Mouse (Mus musculus): ENCODE results near the gene Mcl1. TPM values are rescaled to one million over a fixed set of nuclear protein-coding genes. Genes with fewer than 3 reads are reported as not detected.
"Not testable (repeated sequence)": the region's sequence is repeated elsewhere in the genome, so short reads cannot be mapped to it uniquely, and the experiment has no call there.

Gene Mcl1
- polyA plus RNA-seq, 1 experiment from 2014 or later = 51.8 TPM

GRCm38 (mm10) chr3:95669309-95669665 is 10.7 kb downstream of the Mcl1 start:
- H3K9ac ChIP-seq = no peak overlapping the region
- H3K4me3 ChIP-seq (replicated peaks) = no peak overlapping the region
- peaks cover 52% of the 10 kb centered on the region for H3K4me1 ChIP-seq
- no peaks in the 10 kb centered on the region for H3K27me3 ChIP-seq
- H3K9me3 ChIP-seq (replicated peaks) = no peaks in the 10 kb centered on the region
- H3K27ac ChIP-seq (replicated peaks) = no peak overlapping the region
- H3K36me3 ChIP-seq = peaks cover 31% of the 10 kb centered on the region
- no peak overlapping the region for H3K4me2 ChIP-seq (replicated peaks)
- WGBS = 82% methylated on average over 3 of the region's 3 CpGs
- no peak for ATAC-seq (ENCODE audit: insufficient number of reproducible peaks, low FRiP score, low TSS enrichment, low read depth)

GRCm38 (mm10) chr3:95670419-95670818 is 11.8 kb downstream of the Mcl1 start:
- not testable (repeated sequence) for H3K27ac ChIP-seq (replicated peaks); H3K9me3 ChIP-seq (replicated peaks); H3K4me3 ChIP-seq (replicated peaks); H3K27me3 ChIP-seq; ATAC-seq (ENCODE audit: insufficient number of reproducible peaks, low FRiP score, low TSS enrichment, low read depth); H3K9ac ChIP-seq; H3K4me2 ChIP-seq (replicated peaks)
- WGBS = 96% methylated on average over 3 of the region's 3 CpGs
- H3K36me3 ChIP-seq = peaks cover 20% of the 10 kb centered on the region; the same call in 1 of the 2 replicates
- H3K4me1 ChIP-seq = peaks cover 60% of the 10 kb centered on the region

DNA sequence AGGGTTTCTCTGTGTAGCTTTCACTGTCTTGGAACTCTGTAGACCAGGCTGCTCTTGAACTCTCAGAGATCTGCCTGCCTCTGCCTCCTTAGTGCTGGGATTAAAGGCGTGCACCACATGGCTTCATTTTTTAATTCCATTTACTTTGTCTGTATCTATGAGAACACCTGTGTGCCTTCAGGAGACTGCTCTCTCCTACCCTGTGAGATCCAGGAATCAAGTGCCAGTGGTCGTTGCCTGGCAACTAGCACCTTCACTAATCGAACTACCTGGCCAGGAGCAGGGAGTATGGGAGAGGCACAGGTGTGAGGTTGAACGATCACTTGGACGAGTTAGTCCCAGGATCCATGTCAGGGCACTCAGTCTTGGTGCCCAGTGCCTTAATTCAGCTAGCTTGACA is 12.6 kb downstream of the Mcl1 start:
- no peak overlapping the region for H3K27ac ChIP-seq (replicated peaks)
- H3K36me3 ChIP-seq = peaks cover 16% of the 10 kb centered on the region; the same call in 1 of the 2 replicates
- no peak for ATAC-seq (ENCODE audit: insufficient number of reproducible peaks, low FRiP score, low TSS enrichment, low read depth)
- no peak overlapping the region for H3K9ac ChIP-seq
- 82% methylated on average over 5 of the region's 5 CpGs for WGBS
- no peaks in the 10 kb centered on the region for H3K9me3 ChIP-seq (replicated peaks)
- H3K4me3 ChIP-seq (replicated peaks) = no peak overlapping the region
- peaks cover 64% of the 10 kb centered on the region for H3K4me1 ChIP-seq
- H3K4me2 ChIP-seq (replicated peaks) = no peak overlapping the region
- H3K27me3 ChIP-seq = no peaks in the 10 kb centered on the region

DNA sequence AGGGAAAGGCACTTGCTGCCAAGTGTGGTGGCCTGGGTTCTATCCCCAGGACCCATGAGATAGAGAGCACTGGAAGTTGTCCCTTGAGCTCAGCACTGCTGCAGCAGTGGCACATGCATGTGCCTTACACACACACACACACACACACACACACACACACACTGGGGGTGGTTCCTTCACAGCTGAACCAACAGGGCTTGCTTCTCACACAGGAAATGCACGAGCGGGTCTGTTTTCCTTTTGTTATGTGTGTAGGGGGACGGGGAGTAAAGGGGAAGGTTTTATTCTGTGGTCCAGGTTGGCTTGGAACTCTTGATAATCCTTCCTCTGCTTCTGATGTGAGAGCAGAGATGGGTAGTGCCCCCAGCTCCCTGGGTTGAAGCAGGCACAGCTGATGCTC is 13.9 kb downstream of the Mcl1 start:
- Histone ChIP-seq H3K36me3 (peaks cover 16% of the 10 kb centered on the region; the same call in 1 of the 2 replicates), H3K4me3 (replicated peaks) (no peak overlapping the region), H3K27ac (replicated peaks) (peak overlapping the region; percentile 95), H3K4me2 (replicated peaks) (no peak overlapping the region), H3K27me3 (no peaks in the 10 kb centered on the region), H3K4me1 (peaks cover 65% of the 10 kb centered on the region), H3K9me3 (replicated peaks) (no peaks in the 10 kb centered on the region), H3K9ac (no peak overlapping the region)
- WGBS = 29% methylated on average over 3 of the region's 3 CpGs
- no peak for ATAC-seq (ENCODE audit: insufficient number of reproducible peaks, low FRiP score, low TSS enrichment, low read depth)

GRCm38 (mm10) chr3:95672861-95673706 is 14.5 kb downstream of the Mcl1 start:
- H3K9ac ChIP-seq = no peak overlapping the region
- no peak for ATAC-seq (ENCODE audit: insufficient number of reproducible peaks, low FRiP score, low TSS enrichment, low read depth)
- peak overlapping the region; percentile 95 for H3K27ac ChIP-seq (replicated peaks)
- H3K9me3 ChIP-seq (replicated peaks) = no peaks in the 10 kb centered on the region
- no peaks in the 10 kb centered on the region for H3K27me3 ChIP-seq
- WGBS = 21% methylated on average over 10 of the region's 10 CpGs
- H3K4me1 ChIP-seq = peaks cover 59% of the 10 kb centered on the region
- H3K36me3 ChIP-seq = peaks cover 17% of the 10 kb centered on the region; the same call in 1 of the 2 replicates
- peak overlapping the region; percentile 10; the same call in 1 of the 2 replicates for H3K4me3 ChIP-seq (replicated peaks)
- H3K4me2 ChIP-seq (replicated peaks) = peak overlapping the region; percentile 38; the same call in 1 of the 2 replicates

GRCm38 (mm10) chr3:95673707-95674211 is 15.2 kb downstream of the Mcl1 start:
- Histone ChIP-seq H3K4me1 (peaks cover 53% of the 10 kb centered on the region), H3K27ac (replicated peaks) (peak overlapping the region; percentile 95), H3K9ac (no peak overlapping the region), H3K4me2 (replicated peaks) (peak overlapping the region; percentile 38), H3K27me3 (no peaks in the 10 kb centered on the region), H3K36me3 (peaks cover 14% of the 10 kb centered on the region; the same call in 1 of the 2 replicates), H3K9me3 (replicated peaks) (no peaks in the 10 kb centered on the region), H3K4me3 (replicated peaks) (peak overlapping the region; percentile 10; the same call in 1 of the 2 replicates)
- 11% methylated on average over 11 of the region's 11 CpGs for WGBS
- ATAC-seq (ENCODE audit: insufficient number of reproducible peaks, low FRiP score, low TSS enrichment, low read depth) = no peak; the same call in 1 of the 2 replicates

DNA sequence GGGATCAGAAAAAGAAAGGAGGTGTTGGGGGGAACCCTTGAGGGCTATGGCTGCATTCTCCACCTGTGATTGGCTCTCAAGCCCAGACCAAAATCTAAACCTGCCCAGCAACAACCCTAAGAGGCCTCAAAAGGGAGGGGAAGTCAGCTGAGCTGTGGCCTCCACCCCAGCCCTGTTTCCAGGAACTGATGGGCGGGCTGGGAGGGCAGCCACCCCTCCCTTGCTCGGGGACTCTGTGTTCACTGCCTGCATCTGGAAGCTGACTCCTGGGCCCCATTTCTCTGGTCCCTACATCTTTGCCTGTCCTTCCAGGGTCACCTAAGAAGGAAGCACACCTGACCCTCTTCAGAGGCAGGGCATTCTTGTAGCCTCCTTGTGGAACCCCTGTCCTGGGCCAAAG is 15.6 kb downstream of the Mcl1 start:
- Histone ChIP-seq H3K4me3 (replicated peaks) (no peak overlapping the region), H3K36me3 (peaks cover 12% of the 10 kb centered on the region; the same call in 1 of the 2 replicates), H3K27me3 (no peaks in the 10 kb centered on the region), H3K9ac (no peak overlapping the region), H3K4me2 (replicated peaks) (peak overlapping the region; percentile 38), H3K4me1 (peaks cover 53% of the 10 kb centered on the region), H3K27ac (replicated peaks) (peak overlapping the region; percentile 95), H3K9me3 (replicated peaks) (no peaks in the 10 kb centered on the region)
- 6% methylated on average over 2 of the region's 2 CpGs for WGBS
- peak; percentile 57 for ATAC-seq (ENCODE audit: insufficient number of reproducible peaks, low FRiP score, low TSS enrichment, low read depth)

DNA sequence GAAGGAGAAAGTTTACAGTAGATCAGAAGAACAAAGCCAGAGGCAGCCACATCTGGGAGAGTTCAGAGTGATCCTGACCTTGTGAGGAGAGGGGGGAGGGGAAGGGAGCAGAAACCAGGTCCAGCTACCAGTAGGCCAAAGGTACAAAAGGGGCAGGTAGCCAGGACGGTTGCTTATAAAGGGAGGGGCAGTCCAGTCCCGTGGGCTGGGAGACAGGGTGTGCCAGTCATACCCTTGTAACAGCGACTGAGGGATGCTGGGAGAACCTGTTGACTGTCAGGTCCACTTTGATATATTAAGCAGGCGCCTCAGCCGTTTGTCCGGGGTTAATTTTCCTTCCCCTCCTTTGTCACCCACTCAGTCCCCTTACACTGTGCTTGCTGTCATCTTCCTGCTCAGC is 16.2 kb downstream of the Mcl1 start:
- Histone ChIP-seq H3K4me3 (replicated peaks) (no peak overlapping the region), H3K36me3 (peaks cover 12% of the 10 kb centered on the region; the same call in 1 of the 2 replicates), H3K4me1 (peaks cover 53% of the 10 kb centered on the region), H3K4me2 (replicated peaks) (peak overlapping the region; percentile 9; the same call in 1 of the 2 replicates), H3K9me3 (replicated peaks) (no peaks in the 10 kb centered on the region), H3K27ac (replicated peaks) (peak overlapping the region; percentile 95), H3K9ac (no peak overlapping the region), H3K27me3 (no peaks in the 10 kb centered on the region)
- WGBS = 17% methylated on average over 6 of the region's 6 CpGs
- ATAC-seq (ENCODE audit: insufficient number of reproducible peaks, low FRiP score, low TSS enrichment, low read depth) = no peak

GRCm38 (mm10) chr3:95675301-95676092 is 16.9 kb downstream of the Mcl1 start:
- H3K4me3 ChIP-seq (replicated peaks) = no peak overlapping the region
- H3K27ac ChIP-seq (replicated peaks) = peak overlapping the region; percentile 95
- WGBS = 16% methylated on average over 8 of the region's 8 CpGs
- no peak overlapping the region for H3K9ac ChIP-seq
- H3K27me3 ChIP-seq = no peaks in the 10 kb centered on the region
- peaks cover 12% of the 10 kb centered on the region; the same call in 1 of the 2 replicates for H3K36me3 ChIP-seq
- ATAC-seq (ENCODE audit: insufficient number of reproducible peaks, low FRiP score, low TSS enrichment, low read depth) = peak; percentile 21; the same call in 1 of the 2 replicates
- no peaks in the 10 kb centered on the region for H3K9me3 ChIP-seq (replicated peaks)
- peak overlapping the region; percentile 9; the same call in 1 of the 2 replicates for H3K4me2 ChIP-seq (replicated peaks)
- H3K4me1 ChIP-seq = peaks cover 53% of the 10 kb centered on the region

GRCm38 (mm10) chr3:95676745-95677419 is 18.3 kb downstream of the Mcl1 start:
- Histone ChIP-seq H3K4me2 (replicated peaks) (no peak overlapping the region), H3K4me1 (peaks cover 53% of the 10 kb centered on the region), H3K27me3 (no peaks in the 10 kb centered on the region), H3K36me3 (0 out of 2 replicates have a peak, but pooled peaks cover 9% of the 10 kb centered on the region), H3K4me3 (replicated peaks) (no peak overlapping the region), H3K9me3 (replicated peaks) (no peaks in the 10 kb centered on the region), H3K9ac (no peak overlapping the region), H3K27ac (replicated peaks) (no peak overlapping the region)
- no peak for ATAC-seq (ENCODE audit: insufficient number of reproducible peaks, low FRiP score, low TSS enrichment, low read depth)
- WGBS = 59% methylated on average over 15 of the region's 15 CpGs
